Mouse (Mus musculus) liver, postnatal 0 days (tissue): ENCODE results near the gene Eif2b4.

Experiments
- CTCF ChIP-seq: sonication (generic); IDR thresholded peaks from 2 replicates; pipeline ENCODE4 v1.5.1; 2016; ENCODE audit warnings: antibody characterized with exemption, low read depth
- EP300 ChIP-seq: IDR thresholded peaks from 2 replicates; pipeline ENCODE4 v1.6.1; 2016; ENCODE audit warnings: antibody characterized with exemption, low read depth, mild to moderate bottlenecking

DNA sequence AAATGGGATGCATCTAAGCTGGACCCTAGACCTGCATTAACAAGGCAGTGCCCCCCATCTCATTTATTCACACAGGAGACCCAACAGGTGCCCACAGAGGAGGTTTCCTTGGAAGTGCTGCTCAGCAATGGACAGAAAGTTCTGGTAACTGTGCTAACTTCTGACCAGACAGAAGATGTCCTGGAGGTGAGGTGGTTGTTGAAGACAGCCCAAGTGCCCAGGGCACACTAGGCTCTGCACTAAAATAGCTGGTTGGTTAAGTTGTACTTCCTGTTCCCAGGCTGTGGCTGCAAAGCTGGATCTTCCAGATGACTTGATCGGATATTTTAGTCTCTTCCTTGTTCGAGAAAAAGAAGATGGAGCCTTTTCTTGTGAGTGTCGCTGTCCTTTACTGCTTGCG is 2.4 kb upstream of the Eif2b4 start:
- TF ChIP-seq CTCF (no peak), EP300 (no peak)
